ENCODE assay signal across 8 mouse cellular contexts in the genomic region with DNA sequence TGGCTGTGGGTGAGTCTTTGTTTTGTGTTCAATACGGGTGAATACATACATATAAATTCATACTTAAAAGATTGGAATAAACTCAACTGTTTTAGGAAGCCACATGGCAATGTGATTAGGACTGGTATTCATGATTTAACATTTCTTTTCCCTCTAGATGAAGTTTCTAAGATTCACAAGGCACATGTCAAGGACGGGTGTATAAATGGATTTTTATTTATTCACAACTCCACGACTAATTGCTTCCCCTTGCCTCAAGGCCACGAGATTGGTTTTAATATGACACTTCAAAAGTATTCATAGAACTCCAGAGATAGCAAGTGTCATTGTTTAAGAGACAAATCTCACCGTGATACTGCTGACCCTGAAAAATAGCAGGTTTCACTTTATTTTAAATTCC. TPM values are rescaled to one million over a fixed set of nuclear protein-coding genes. Genes with fewer than 3 reads are reported as not detected.
A peak's percentile ranks its signal among the peaks of the same experiment; 100 is the strongest.
DNase-seq lines count a peak whose midpoint lies in the region; ATAC-seq and TF ChIP-seq lines count a peak whose summit lies in the region.

A gene (minus strand): TSS at position 101 of the 400 bp plus-strand sequence.

- peak within 1 kb of the TSS; percentile 87 for H3K4me2 ChIP-seq in kidney, embryonic 15.5 days
- peak within 1 kb of the TSS; percentile 83 for H3K4me2 ChIP-seq in embryonic facial prominence, embryonic 11.5 days (ENCODE audit: low read depth, low read length)
- peak within 1 kb of the TSS; percentile 82 for H3K4me2 ChIP-seq in hindbrain, embryonic 12.5 days (replicated peaks)
- H3K4me2 ChIP-seq in liver, embryonic 14.5 days (ENCODE audit: low read depth) = peak within 1 kb of the TSS; percentile 62

- peaks cover 26% of the 10 kb centered on the region for H3K4me1 ChIP-seq in kidney, embryonic 15.5 days
- H3K4me1 ChIP-seq in embryonic facial prominence, embryonic 11.5 days (ENCODE audit: control insufficient read depth, insufficient read depth, low read length) = no peaks in the 10 kb centered on the region
- H3K4me1 ChIP-seq in hindbrain, embryonic 12.5 days = peaks cover 16% of the 10 kb centered on the region
- no peaks in the 10 kb centered on the region; a peak in 1 of 4 replicates for H3K4me1 ChIP-seq in liver, embryonic 14.5 days (replicated peaks; ENCODE audit: control insufficient read depth in 2 of 2, insufficient read depth in 2 of 2, low read length in 1 of 2)

- no peaks in the 10 kb centered on the region for H3K36me3 ChIP-seq in kidney, embryonic 15.5 days
- H3K36me3 ChIP-seq in embryonic facial prominence, embryonic 11.5 days (replicated peaks; ENCODE audit: control insufficient read depth, insufficient read depth, low read depth, low read length) = no peaks in the 10 kb centered on the region
- no peaks in the 10 kb centered on the region for H3K36me3 ChIP-seq in hindbrain, embryonic 12.5 days
- H3K36me3 ChIP-seq in liver, embryonic 14.5 days (replicated peaks; ENCODE audit: control insufficient read depth, insufficient read depth, low read depth) = no peaks in the 10 kb centered on the region

- peak within 1 kb of the TSS; percentile 83 for H3K4me3 ChIP-seq in kidney, embryonic 15.5 days (replicated peaks)
- H3K4me3 ChIP-seq in embryonic facial prominence, embryonic 11.5 days (ENCODE audit: low read depth, low read length) = peak within 1 kb of the TSS; percentile 87
- H3K4me3 ChIP-seq in hindbrain, embryonic 12.5 days = peak within 1 kb of the TSS; percentile 91
- H3K4me3 ChIP-seq in liver, embryonic 14.5 days (ENCODE audit: insufficient read depth in 1 of 2, low read depth in 2 of 2, low read length in 2 of 2) = peak within 1 kb of the TSS in 1 of 2 experiments; percentile 52; a peak in 1 of 4 replicates

- H3K9me3 ChIP-seq in kidney, embryonic 15.5 days (replicated peaks) = no peaks in the 10 kb centered on the region
- H3K9me3 ChIP-seq in embryonic facial prominence, embryonic 11.5 days (replicated peaks; ENCODE audit: control insufficient read depth, low read length) = no peaks in the 10 kb centered on the region
- H3K9me3 ChIP-seq in hindbrain, embryonic 12.5 days (replicated peaks) = no peaks in the 10 kb centered on the region
- H3K9me3 ChIP-seq in liver, embryonic 14.5 days (ENCODE audit: control insufficient read depth, low read length) = no peaks in the 10 kb centered on the region

- peak within 1 kb of the TSS; percentile 90 for H3K9ac ChIP-seq in kidney, embryonic 15.5 days
- peak within 1 kb of the TSS; percentile 98 for H3K9ac ChIP-seq in embryonic facial prominence, embryonic 11.5 days (replicated peaks; ENCODE audit: low read length)
- peak within 1 kb of the TSS; percentile 97 for H3K9ac ChIP-seq in hindbrain, embryonic 12.5 days
- H3K9ac ChIP-seq in liver, embryonic 14.5 days (replicated peaks) = no peak within 1 kb of the TSS

- H3K27ac ChIP-seq in kidney, embryonic 15.5 days = peak within 1 kb of the TSS; percentile 100
- H3K27ac ChIP-seq in embryonic facial prominence, embryonic 11.5 days (replicated peaks; ENCODE audit: low read depth, low read length) = peak within 1 kb of the TSS; percentile 100
- H3K27ac ChIP-seq in hindbrain, embryonic 12.5 days = peak within 1 kb of the TSS; percentile 100
- no peak within 1 kb of the TSS for H3K27ac ChIP-seq in liver, embryonic 14.5 days

- 70% methylated on average over 5 of the region's 5 CpGs for WGBS in kidney, embryonic 15.5 days
- WGBS in embryonic facial prominence, embryonic 11.5 days = 70% methylated on average over 5 of the region's 5 CpGs
- WGBS in hindbrain, embryonic 12.5 days = 69% methylated on average over 5 of the region's 5 CpGs
- whole genome bisulfite sequencing in liver, embryonic 14.5 days (ENCODE audit: insufficient replicate concordance) = 50% methylated on average over 5 of the region's 5 CpGs

- no peak for TF ChIP-seq CTCF in liver, embryonic 14.5 days (IDR thresholded peaks at IDR 0.05; ENCODE audit: low read depth)

- ATAC-seq in kidney, embryonic 15.5 days (replicated peaks; ENCODE audit: low FRiP score) = no peak
- ATAC-seq in embryonic facial prominence, embryonic 11.5 days (replicated peaks; ENCODE audit: insufficient number of reproducible peaks, low FRiP score, low TSS enrichment, low read depth) = no peak
- no peak for ATAC-seq in hindbrain, embryonic 12.5 days (ENCODE audit: low FRiP score)
- no peak for ATAC-seq in liver, embryonic 14.5 days (ENCODE audit: insufficient read depth)
- no peak for ATAC-seq in CD4-positive, CD25-positive, alpha-beta regulatory T cell, adult 4 months

- TF ChIP-seq EP300 in liver, embryonic 14.5 days (IDR thresholded peaks at IDR 0.05; ENCODE audit: low read depth) = no peak

- H3K27me3 ChIP-seq in kidney, embryonic 15.5 days = no peaks in the 10 kb centered on the region
- H3K27me3 ChIP-seq in embryonic facial prominence, embryonic 11.5 days (ENCODE audit: control insufficient read depth, insufficient read depth, low read length) = no peaks in the 10 kb centered on the region
- H3K27me3 ChIP-seq in hindbrain, embryonic 12.5 days = no peaks in the 10 kb centered on the region
- H3K27me3 ChIP-seq in liver, embryonic 14.5 days (ENCODE audit: control insufficient read depth, insufficient read depth, low read length) = peaks cover 38% of the 10 kb centered on the region

- no peak for DNase-seq in kidney, postnatal 36 days
- DNase-seq in embryonic facial prominence, embryonic 11.5 days (ENCODE audit: low spot score) = no peak
- no peak for DNase-seq in liver, embryonic 14.5 days (ENCODE audit: low read depth in 3 of 3, low spot score in 3 of 3)
- no peak for DNase-seq in frontal cortex, postnatal 14 days (ENCODE audit: low spot score in 2 of 2)
- DNase-seq in cerebellum, adult 9-10 months = no peak

RNA-seq across cellular contexts. Expression of the gene that starts here (rescaled TPM):
- 33.4 and 37.0 TPM in 2 replicates for polyA plus RNA-seq in kidney, embryonic 15.5 days (2015; fragmentation: Nextera tagmentation; extraction: Ambion mirVana)
- polyA plus RNA-seq in embryonic facial prominence, embryonic 11.5 days (2014; fragmentation: Nextera tagmentation; extraction: Ambion mirVana) = 20.7 and 27.6 TPM in 2 replicates
- 36.9 and 42.1 TPM in 2 replicates for polyA plus RNA-seq in hindbrain, embryonic 12.5 days (2016; fragmentation: Nextera tagmentation; extraction: Ambion mirVana)
- polyA plus RNA-seq in liver, embryonic 14.5 days (2012; rRNA removed) = 1.2 TPM in 2 replicates
- 0.14 and 0.37 TPM in 2 replicates for polyA plus RNA-seq in liver, embryonic 14.5 days (2014; fragmentation: Nextera tagmentation; extraction: Ambion mirVana)
- polyA plus RNA-seq in CD4-positive, CD25-positive, alpha-beta regulatory T cell, adult 4 months (2017; shearing (Covaris generic)) = not detected
